Mouse (Mus musculus) ovary, postnatal 10 days (tissue): ENCODE results near the gene Rtf2.

ENCODE experiments used
- DNase-seq: peaks from one replicate; pipeline ENCODE4 v3.0.0; 2022; ENCODE audit warnings: low spot score

Gene Rtf2

GRCm38 (mm10) chr2:172483766-172484413 lies 43.5 kb downstream of the Rtf2 start:
- DNase-seq: no peak

DNA sequence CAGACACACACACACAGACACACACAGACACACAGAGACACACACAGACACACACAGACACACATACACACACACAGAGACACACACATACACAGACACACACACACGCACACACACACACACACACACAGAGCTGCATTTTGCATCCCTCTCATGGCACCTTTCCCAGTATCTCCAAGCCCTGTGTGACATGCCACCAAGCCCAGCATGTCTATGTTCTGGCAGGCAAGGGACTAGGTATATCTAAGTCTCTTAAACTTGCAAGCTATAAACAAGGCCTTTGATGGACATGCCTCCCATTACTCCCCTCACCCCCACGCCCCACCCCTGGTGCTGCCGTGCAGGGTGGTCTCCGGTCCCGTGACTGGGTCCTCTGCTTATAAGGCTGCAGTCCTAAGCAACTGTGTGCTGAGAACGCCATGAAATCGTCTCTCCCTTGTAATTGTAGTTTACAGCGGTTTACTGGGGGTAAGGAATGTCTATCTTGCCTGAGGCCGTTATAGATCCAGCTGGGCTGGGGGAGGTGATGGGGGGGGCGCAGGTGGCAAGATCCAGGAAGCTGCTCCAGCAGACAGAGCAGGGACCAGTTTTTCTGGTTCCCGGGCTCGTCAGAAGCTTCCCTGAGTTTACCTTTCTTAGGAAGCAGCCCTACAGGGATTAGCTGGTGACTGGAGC lies 44.5 kb downstream of the Rtf2 start:
- DNase-seq: no peak

- no peak for DNase-seq
Observed at GRCm38 (mm10) chr2:172496736-172497345, 56.5 kb downstream of the Rtf2 start.

DNA sequence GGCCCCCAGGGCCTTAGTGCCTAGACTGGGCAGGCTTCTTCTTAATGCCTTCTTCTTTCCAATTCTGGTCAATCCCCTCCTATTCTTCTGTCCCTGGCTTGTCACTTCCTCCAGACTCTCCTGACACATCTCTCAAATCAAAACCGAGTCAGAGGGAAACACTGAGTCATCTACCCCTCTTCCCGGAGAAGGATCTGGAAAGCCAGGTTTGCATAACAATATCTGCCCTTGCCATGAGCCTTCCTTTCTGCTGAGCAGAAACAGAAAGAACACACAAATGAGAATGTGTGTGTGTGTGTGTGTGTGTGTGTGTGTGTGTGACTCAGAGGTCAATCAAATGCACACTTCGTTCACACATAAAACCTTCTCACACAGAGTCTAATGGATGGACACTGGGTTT lies 58.5 kb downstream of the Rtf2 start:
- no peak for DNase-seq

DNA sequence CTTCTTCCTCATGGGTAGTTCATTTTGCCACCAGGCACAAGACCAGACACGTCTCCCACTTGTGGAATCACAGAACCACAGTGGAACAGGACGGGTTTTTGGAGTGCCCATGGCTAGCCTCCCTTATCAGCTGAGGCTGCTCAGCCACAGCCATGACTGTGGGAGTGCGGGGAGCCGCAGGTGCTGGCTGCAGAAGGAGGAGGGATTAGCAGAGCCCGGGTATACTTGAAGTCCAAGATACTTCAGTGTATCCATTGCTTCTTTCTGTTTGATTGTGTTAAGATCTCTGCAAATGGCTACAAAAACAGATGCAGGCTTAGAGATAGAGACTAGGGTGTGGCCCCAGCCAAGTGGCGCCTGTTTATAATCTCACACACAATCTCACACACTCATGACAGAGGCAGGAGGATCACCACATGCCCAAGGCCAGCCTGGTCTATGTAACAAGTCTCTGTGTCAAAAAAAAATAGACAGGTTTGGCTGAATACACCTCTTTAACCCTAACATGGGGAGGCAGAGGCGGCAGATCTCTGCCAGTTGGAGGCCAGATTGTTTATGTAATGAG lies 60.5 kb downstream of the Rtf2 start:
- DNase-seq: no peak

GRCm38 (mm10) chr2:172501341-172501740 lies 61.0 kb downstream of the Rtf2 start:
- DNase-seq: no peak

- no peak for DNase-seq
Observed at GRCm38 (mm10) chr2:172502168-172502567, 61.8 kb downstream of the Rtf2 start.

DNA sequence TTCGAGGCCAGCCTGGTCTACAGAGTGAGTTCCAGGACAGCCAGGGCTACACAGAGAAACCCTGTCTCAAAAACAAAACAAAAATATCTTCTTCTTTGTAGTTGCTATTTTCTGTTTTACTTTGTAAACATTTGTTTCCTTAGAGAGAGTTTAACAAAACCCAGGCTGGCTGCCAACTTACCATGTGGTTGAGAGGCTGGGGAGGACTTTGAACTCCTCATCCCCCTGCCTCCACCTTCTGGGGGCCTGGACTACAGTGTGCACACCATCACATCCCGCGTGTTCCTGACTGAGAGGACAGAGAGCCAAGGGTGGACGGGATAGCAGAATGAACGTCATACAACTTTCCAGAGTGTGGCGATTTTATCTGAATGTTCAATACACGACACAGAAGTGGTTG lies 65.8 kb downstream of the Rtf2 start:
- no peak for DNase-seq

- no peak for DNase-seq
Observed at GRCm38 (mm10) chr2:172510056-172510712, 69.8 kb downstream of the Rtf2 start.

- no peak for DNase-seq
Observed at GRCm38 (mm10) chr2:172510899-172511298, 70.5 kb downstream of the Rtf2 start.

- no peak for DNase-seq
Observed at GRCm38 (mm10) chr2:172516407-172516992, 76.1 kb downstream of the Rtf2 start.
